1 mouse cellular context compared by ENCODE assay signal in the genomic region with DNA sequence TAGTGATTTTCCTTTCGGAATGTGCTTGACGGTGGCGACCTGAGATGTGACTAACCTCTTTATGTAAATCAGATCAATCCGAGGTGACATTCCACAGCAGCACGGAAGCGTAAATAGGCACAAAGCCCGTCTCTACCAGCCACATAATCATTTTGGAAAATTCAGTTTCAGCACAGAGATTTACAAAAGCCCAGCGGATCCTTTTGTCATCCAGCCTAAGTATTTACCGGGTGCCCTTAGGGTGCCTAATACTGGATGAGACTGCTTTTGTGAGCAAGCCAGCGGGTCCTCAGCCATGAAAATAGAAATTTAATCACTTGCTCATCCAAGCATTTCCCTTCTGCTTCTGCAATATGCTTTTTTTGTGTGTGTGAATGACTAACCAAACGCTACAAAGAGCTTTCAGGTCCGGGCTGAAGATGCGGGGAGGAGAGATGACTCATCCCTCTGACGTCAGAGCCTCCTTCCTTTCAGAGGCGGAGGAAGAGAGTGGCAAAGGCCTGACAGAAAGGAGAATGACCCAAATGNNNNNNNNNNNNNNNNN.
TF ChIP-seq lines count a peak whose summit lies in the region.

No protein-coding gene starts in this region.

TF ChIP-seq in CH12.LX, 34 proteins besides CTCF, POLR2A, EP300 and RAD21 (continued from another document):
- no peak for TF ChIP-seq RCOR1 (conservative IDR thresholded peaks at IDR 0.05; ENCODE audit: low read depth, low read length)
- TF ChIP-seq MAX (IDR thresholded peaks at IDR 0.05; ENCODE audit: low read length): no peak
